ENCODE assay signal across 23 mouse cellular contexts in the genomic region with DNA sequence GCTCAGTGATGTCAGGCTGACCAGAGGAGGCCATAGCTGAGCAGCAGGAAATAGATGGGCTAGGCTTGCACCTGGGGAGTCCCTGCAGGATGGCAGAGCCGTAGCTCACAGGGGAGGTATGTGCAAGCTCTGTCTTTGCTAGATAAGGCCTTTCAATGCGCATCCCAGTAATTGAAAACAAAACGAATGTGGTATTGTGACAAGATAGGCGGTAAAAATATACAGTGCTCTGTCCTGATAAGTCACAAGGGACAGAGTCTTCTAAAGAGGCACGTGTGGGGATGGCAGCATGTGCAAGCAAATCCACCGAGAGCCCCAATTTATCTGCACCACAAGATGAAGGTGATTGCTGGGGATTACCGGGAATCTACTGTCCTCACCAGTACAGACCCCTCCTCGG.
DNase-seq lines count a peak whose midpoint lies in the region; ATAC-seq lines count a peak whose summit lies in the region.
"Had no signal": no experiment of that assay in that cellular context is flagged by ENCODE, and none has a peak within 500 bp of the region (broad histone marks: within the 10 kb centered on the region; RNA-seq: fewer than 3 reads in every experiment).

No protein-coding gene starts in this region.

- H3K4me1 ChIP-seq in hindbrain, embryonic 14.5 days (replicated peaks; ENCODE audit: control insufficient read depth, insufficient read depth, low read length), result no peaks in the 10 kb centered on the region
- H3K4me1 ChIP-seq in hindbrain, embryonic 10.5 days (replicated peaks), result peaks cover 8% of the 10 kb centered on the region
- H3K4me1 ChIP-seq in liver, embryonic 16.5 days (ENCODE audit: control insufficient read depth, low read depth, low read length), result no peaks in the 10 kb centered on the region; the same call in 1 of the 2 replicates
- H3K4me1 ChIP-seq: heart, embryonic 13.5 days; kidney, embryonic 15.5 days; limb, embryonic 12.5 days had no signal

- H3K9me3 ChIP-seq in hindbrain, embryonic 14.5 days (ENCODE audit: control insufficient read depth, low read length), result no peaks in the 10 kb centered on the region
- H3K9me3 ChIP-seq in hindbrain, embryonic 10.5 days, result no peaks in the 10 kb centered on the region
- no peaks in the 10 kb centered on the region for H3K9me3 ChIP-seq in liver, embryonic 16.5 days (replicated peaks; ENCODE audit: control insufficient read depth, low read length)
- H3K9me3 ChIP-seq: embryonic facial prominence, embryonic 15.5 days; heart, embryonic 13.5 days; kidney, embryonic 15.5 days; limb, embryonic 12.5 days had no signal

- no peak overlapping the region for H3K4me3 ChIP-seq in hindbrain, embryonic 14.5 days (replicated peaks; ENCODE audit: low read length)
- no peak overlapping the region for H3K4me3 ChIP-seq in hindbrain, embryonic 10.5 days
- no peak overlapping the region for H3K4me3 ChIP-seq in liver, embryonic 16.5 days (ENCODE audit: low read depth, low read length)
- H3K4me3 ChIP-seq: embryonic facial prominence, embryonic 15.5 days; gastrocnemius, adult 2 months; heart, embryonic 13.5 days; kidney, embryonic 15.5 days; limb, embryonic 12.5 days had no signal

- no peak overlapping the region for H3K4me2 ChIP-seq in hindbrain, embryonic 14.5 days (replicated peaks)
- H3K4me2 ChIP-seq in liver, embryonic 16.5 days (ENCODE audit: low read depth, low read length), result no peak overlapping the region
- H3K4me2 ChIP-seq: embryonic facial prominence, embryonic 15.5 days; heart, embryonic 13.5 days; kidney, embryonic 15.5 days; limb, embryonic 12.5 days had no signal

- no peaks in the 10 kb centered on the region for H3K27me3 ChIP-seq in hindbrain, embryonic 14.5 days (ENCODE audit: control insufficient read depth, insufficient read depth, low read length)
- peaks cover 6% of the 10 kb centered on the region for H3K27me3 ChIP-seq in hindbrain, embryonic 10.5 days (ENCODE audit: insufficient read depth, poor library complexity, severe bottlenecking)
- no peaks in the 10 kb centered on the region for H3K27me3 ChIP-seq in liver, embryonic 16.5 days (ENCODE audit: control insufficient read depth, insufficient read depth, low read depth, low read length)
- H3K27me3 ChIP-seq: embryonic facial prominence, embryonic 15.5 days; kidney, embryonic 15.5 days; limb, embryonic 12.5 days had no signal

- no peak overlapping the region; the same call in 1 of the 2 replicates for H3K9ac ChIP-seq in hindbrain, embryonic 14.5 days
- no peak overlapping the region for H3K9ac ChIP-seq in liver, embryonic 16.5 days (ENCODE audit: low read depth, low read length)
- H3K9ac ChIP-seq: embryonic facial prominence, embryonic 15.5 days; heart, embryonic 13.5 days; kidney, embryonic 15.5 days; limb, embryonic 12.5 days had no signal

- no peak overlapping the region for H3K27ac ChIP-seq in hindbrain, embryonic 14.5 days
- H3K27ac ChIP-seq in hindbrain, embryonic 10.5 days, result no peak overlapping the region
- H3K27ac ChIP-seq in liver, embryonic 16.5 days (ENCODE audit: low read length), result no peak overlapping the region
- H3K27ac ChIP-seq: embryonic facial prominence, embryonic 15.5 days; gastrocnemius, adult 2 months; heart, embryonic 13.5 days; hindbrain, postnatal 0 days; kidney, embryonic 15.5 days; limb, embryonic 12.5 days had no signal

- no peaks in the 10 kb centered on the region for H3K36me3 ChIP-seq in hindbrain, embryonic 14.5 days (replicated peaks; ENCODE audit: control insufficient read depth, insufficient read depth)
- no peaks in the 10 kb centered on the region for H3K36me3 ChIP-seq in hindbrain, embryonic 10.5 days
- H3K36me3 ChIP-seq in liver, embryonic 16.5 days (ENCODE audit: control insufficient read depth, insufficient read depth), result no peaks in the 10 kb centered on the region
- H3K36me3 ChIP-seq: embryonic facial prominence, embryonic 15.5 days; heart, embryonic 13.5 days; kidney, embryonic 15.5 days; limb, embryonic 12.5 days had no signal

- no peak for DNase-seq in hindbrain, embryonic 14.5 days (ENCODE audit: low spot score)
- DNase-seq in hindbrain, embryonic 10.5 days (ENCODE audit: low spot score), result no peak
- DNase-seq in c-Kit-positive CD71-positive TER-119-negative erythroid progenitor cells, embryonic 14.5 days (ENCODE audit: low read depth), result peak; percentile 29
- peak; percentile 42 for DNase-seq in c-Kit-positive CD71-positive TER-119-positive erythroid progenitor cells, embryonic 14.5 days (ENCODE audit: low spot score)
- DNase-seq in spleen, adult 12 weeks (ENCODE audit: low spot score), result no peak
- DNase-seq in layer of hippocampus, adult 9-11 months, result no peak
- DNase-seq: adrenal gland, postnatal 10 days; cerebellum, adult 8-10 months; cerebellum, postnatal 36 days; gastrocnemius, adult 2 months; kidney, postnatal 36 days; lung, adult 2 months; lung, postnatal 14 days; retina, postnatal 1 day; thymus, postnatal 25 days had no signal

- ATAC-seq in hindbrain, embryonic 14.5 days (ENCODE audit: low FRiP score), result 0 out of 2 replicates have a peak, but pooled peaks have one; percentile 24
- peak; percentile 45 for ATAC-seq in liver, embryonic 16.5 days (ENCODE audit: low read depth)
- ATAC-seq: forebrain, embryonic 14.5 days; hindbrain, postnatal 0 days; intestine, embryonic 16.5 days had no signal

- WGBS in hindbrain, embryonic 14.5 days, result 64% methylated on average over 8 of the region's 8 CpGs
- 68% methylated on average over 8 of the region's 8 CpGs for WGBS in hindbrain, embryonic 10.5 days
- 41% methylated on average over 8 of the region's 8 CpGs for WGBS in liver, embryonic 16.5 days (ENCODE audit: insufficient replicate concordance)

Comparison
In these comparisons a context has a peak if more than half of its experiments do, and no peak if none do; other contexts are left out.
1. DNase-seq: peak in c-Kit-positive CD71-positive TER-119-negative erythroid progenitor cells, embryonic 14.5 days (single experiment) and c-Kit-positive CD71-positive TER-119-positive erythroid progenitor cells, embryonic 14.5 days (single experiment); none in hindbrain, embryonic 14.5 days (single experiment), hindbrain, embryonic 10.5 days (single experiment), spleen, adult 12 weeks (single experiment) and layer of hippocampus, adult 9-11 months (single experiment).